Mouse (Mus musculus): ENCODE results near the gene Zfp362. TPM values are rescaled to one million over a fixed set of nuclear protein-coding genes. Genes with fewer than 3 reads are reported as not detected.

Zfp362 gene
- polyA plus RNA-seq, 1 experiment from 2014 or later = 30.8 TPM

DNA sequence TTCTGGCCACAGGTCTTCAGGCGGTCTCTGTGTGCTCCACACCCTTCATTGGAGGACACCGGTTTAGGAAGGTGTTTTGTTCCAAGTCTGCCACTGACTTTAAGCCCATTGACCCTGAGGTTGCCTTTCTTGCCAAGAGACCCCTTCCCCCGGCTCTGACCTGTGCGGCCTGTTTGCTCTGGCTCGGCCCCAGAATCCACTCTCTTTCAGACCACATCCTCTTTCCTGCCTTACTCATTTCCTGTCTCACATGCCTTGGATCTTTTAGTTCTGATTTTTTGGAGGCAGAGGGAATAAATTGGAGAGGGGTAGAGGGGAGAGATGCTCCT is 76.2 kb downstream of the Zfp362 start:
- Histone ChIP-seq H3K9ac (ENCODE audit: low read depth, low read length) (peak overlapping the region; percentile 100), H3K4me3 (ENCODE audit: low read depth, low read length) (peak overlapping the region; percentile 98), H3K9me3 (replicated peaks; ENCODE audit: control insufficient read depth, low read length, poor library complexity, severe bottlenecking) (no peaks in the 10 kb centered on the region), H3K27ac (ENCODE audit: low read length) (peak overlapping the region; percentile 97; the same call in 1 of the 2 replicates), H3K4me2 (ENCODE audit: low read length) (peak overlapping the region; percentile 97), H3K4me1 (ENCODE audit: control insufficient read depth, insufficient read depth, low read length) (peaks cover 68% of the 10 kb centered on the region), H3K27me3 (ENCODE audit: control insufficient read depth, insufficient read depth, low read depth, low read length) (no peaks in the 10 kb centered on the region), H3K36me3 (ENCODE audit: control insufficient read depth, insufficient read depth, low read length) (no peaks in the 10 kb centered on the region)
- WGBS = under 1% methylated on average over 5 of the region's 5 CpGs
- no peak for ATAC-seq

DNA sequence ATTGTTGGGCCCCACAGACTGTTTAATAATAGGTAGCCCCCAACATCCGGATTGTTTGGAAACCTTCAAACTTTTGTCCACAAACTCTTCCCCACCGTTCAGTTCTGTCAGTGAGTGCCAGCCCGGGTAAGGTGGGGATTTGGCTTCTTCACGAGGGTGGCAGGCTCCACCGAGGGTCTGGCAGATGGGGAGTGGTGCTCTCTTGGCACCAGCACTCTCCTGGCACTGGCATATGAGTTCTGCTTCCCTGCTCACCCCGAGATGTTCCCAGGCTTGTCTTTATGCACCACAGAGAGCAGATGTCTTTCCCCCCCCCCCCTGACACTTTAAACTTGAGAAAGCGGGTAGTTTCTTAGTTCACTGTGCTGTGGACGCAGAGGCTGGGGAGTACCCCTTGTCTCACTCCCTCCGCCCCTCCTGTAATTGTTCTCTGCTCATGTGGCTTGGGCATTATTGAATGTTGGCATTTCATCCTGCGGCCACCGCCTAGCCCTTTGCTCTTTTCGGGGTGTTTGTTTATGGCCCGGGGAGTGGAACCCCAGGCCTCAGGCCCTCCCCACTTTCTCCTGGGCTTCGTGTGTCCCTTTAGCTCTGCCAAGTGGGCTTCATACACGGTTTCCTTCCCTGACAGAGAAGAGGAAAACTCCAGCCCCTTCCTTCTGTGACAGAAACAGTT is 76.7 kb downstream of the Zfp362 start:
- peaks cover 63% of the 10 kb centered on the region for H3K4me1 ChIP-seq (ENCODE audit: control insufficient read depth, insufficient read depth, low read length)
- 1% methylated on average over 15 of the region's 15 CpGs for WGBS
- ATAC-seq = no peak

DNA sequence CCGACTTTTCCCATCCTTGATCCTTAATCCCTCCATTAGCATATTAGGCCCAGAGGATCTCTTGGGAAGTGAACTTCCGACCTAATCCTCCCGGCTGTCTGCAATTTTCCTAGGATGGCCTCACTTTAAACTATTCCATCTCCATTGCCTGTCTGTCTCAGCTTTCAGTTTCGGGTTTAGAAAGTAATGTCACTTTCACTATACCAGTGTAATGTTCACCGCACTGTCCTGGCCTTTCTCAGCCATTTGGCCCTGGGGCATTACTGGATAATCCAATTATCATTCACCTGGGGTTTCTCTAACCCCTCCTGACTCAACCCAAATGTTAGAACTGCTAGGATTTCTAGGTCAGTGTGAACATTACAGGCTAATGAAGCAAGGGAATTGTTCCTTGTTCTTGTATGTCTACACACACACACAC is 77.4 kb downstream of the Zfp362 start:
- Histone ChIP-seq H3K27ac (ENCODE audit: low read length) (peak overlapping the region; percentile 97), H3K9ac (ENCODE audit: low read depth, low read length) (peak overlapping the region; percentile 100), H3K36me3 (ENCODE audit: control insufficient read depth, insufficient read depth, low read length) (no peaks in the 10 kb centered on the region), H3K4me3 (ENCODE audit: low read depth, low read length) (peak overlapping the region; percentile 98), H3K4me1 (ENCODE audit: control insufficient read depth, insufficient read depth, low read length) (peaks cover 56% of the 10 kb centered on the region), H3K4me2 (ENCODE audit: low read length) (peak overlapping the region; percentile 97), H3K27me3 (ENCODE audit: control insufficient read depth, insufficient read depth, low read depth, low read length) (no peaks in the 10 kb centered on the region), H3K9me3 (replicated peaks; ENCODE audit: control insufficient read depth, low read length, poor library complexity, severe bottlenecking) (no peaks in the 10 kb centered on the region)
- ATAC-seq = peak; percentile 15; the same call in 1 of the 2 replicates
- WGBS = under 1% methylated on average over 5 of the region's 5 CpGs

More for the DNA sequence above, 76.7 kb downstream of the Zfp362 start:
- Histone ChIP-seq H3K27me3 (ENCODE audit: control insufficient read depth, insufficient read depth, low read depth, low read length) (no peaks in the 10 kb centered on the region), H3K4me2 (ENCODE audit: low read length) (peak overlapping the region; percentile 97), H3K36me3 (ENCODE audit: control insufficient read depth, insufficient read depth, low read length) (no peaks in the 10 kb centered on the region), H3K9ac (ENCODE audit: low read depth, low read length) (peak overlapping the region; percentile 100), H3K9me3 (replicated peaks; ENCODE audit: control insufficient read depth, low read length, poor library complexity, severe bottlenecking) (no peaks in the 10 kb centered on the region), H3K4me3 (ENCODE audit: low read depth, low read length) (peak overlapping the region; percentile 98), H3K27ac (ENCODE audit: low read length) (peak overlapping the region; percentile 97)

DNA sequence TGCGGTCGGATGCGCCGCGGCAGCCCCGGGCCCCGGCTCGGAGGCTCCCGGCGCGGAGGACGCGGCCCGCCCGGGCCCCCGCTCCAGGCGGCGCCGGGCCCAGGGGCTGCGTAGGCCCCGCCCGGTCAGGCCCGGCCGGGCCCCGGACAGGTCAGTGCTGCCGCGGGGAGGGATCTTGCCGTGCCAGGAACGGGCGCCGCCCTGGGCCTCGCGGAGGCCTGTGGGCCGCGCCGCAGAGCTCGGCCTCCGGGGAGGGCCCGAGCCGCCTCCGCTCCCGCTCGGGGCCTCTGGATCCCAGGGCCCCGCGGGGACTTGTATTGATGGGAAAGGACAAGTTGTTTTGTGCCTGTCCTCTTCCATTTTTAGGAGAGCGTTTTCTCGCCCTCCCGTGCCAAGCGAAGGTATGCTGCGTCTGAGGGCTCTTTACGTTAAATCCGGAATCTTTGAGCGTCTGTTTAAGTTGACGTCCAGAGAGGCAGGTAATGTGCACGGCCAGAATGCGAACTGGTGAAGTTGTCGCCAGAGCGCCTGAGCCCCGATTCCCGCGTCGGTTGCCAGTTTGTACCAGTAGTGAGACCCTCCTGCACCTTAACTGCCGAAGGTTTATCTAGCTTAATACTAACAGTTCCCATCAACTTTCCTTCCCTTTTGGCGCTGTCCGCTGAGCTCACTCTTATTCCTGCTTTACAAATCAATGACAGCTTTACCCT is 78.0 kb downstream of the Zfp362 start:
- H3K9ac ChIP-seq (ENCODE audit: low read depth, low read length) = peak overlapping the region; percentile 100
- no peaks in the 10 kb centered on the region for H3K9me3 ChIP-seq (replicated peaks; ENCODE audit: control insufficient read depth, low read length, poor library complexity, severe bottlenecking)
- peak; percentile 57; the same call in 1 of the 2 replicates for ATAC-seq
- peak overlapping the region; percentile 97 for H3K27ac ChIP-seq (ENCODE audit: low read length)
- H3K36me3 ChIP-seq (ENCODE audit: control insufficient read depth, insufficient read depth, low read length) = no peaks in the 10 kb centered on the region
- peak overlapping the region; percentile 98 for H3K4me3 ChIP-seq (ENCODE audit: low read depth, low read length)
- H3K4me2 ChIP-seq (ENCODE audit: low read length) = peak overlapping the region; percentile 97
- H3K4me1 ChIP-seq (ENCODE audit: control insufficient read depth, insufficient read depth, low read length) = peaks cover 50% of the 10 kb centered on the region
- no peaks in the 10 kb centered on the region for H3K27me3 ChIP-seq (ENCODE audit: control insufficient read depth, insufficient read depth, low read depth, low read length)
- under 1% methylated on average over 56 of the region's 65 CpGs for WGBS

DNA sequence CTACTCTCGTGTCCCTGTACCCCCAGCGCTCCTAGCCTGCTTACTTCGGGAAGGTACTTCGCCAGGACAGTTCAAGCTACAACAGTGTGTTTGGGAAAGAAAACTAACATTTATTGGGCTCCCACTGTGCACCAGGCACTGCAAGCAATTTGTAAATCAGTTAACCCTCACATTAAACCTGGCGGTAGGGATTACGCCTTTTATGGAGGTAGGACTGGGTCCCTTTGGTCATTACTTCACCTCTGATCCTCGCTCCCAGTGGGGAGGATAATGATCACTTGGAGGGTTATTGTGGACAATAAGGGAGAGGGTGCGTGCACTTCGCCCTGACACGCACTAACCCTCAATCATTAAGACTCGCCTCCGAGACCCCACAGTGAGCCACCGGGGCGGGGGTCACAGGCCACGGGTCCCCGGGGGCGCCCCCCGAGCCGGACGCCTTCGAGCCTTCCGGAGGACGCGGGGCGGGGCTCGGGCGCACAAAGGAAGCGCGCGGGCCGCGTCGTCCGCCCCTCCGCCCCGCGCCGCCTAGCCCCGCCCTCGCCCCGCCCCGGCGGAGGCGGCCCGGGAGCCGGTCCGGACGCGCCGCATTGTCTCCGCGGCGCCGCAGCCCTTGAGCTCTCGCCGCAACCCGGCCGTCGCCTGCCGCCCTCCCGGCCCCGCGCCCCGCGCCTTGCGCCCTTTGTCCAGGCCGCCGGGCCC is 78.7 kb downstream of the Zfp362 start:
- Histone ChIP-seq H3K9me3 (replicated peaks; ENCODE audit: control insufficient read depth, low read length, poor library complexity, severe bottlenecking) (no peaks in the 10 kb centered on the region), H3K27ac (ENCODE audit: low read length) (peak overlapping the region; percentile 97), H3K4me1 (ENCODE audit: control insufficient read depth, insufficient read depth, low read length) (peaks cover 46% of the 10 kb centered on the region), H3K27me3 (ENCODE audit: control insufficient read depth, insufficient read depth, low read depth, low read length) (no peaks in the 10 kb centered on the region), H3K4me3 (ENCODE audit: low read depth, low read length) (peak overlapping the region; percentile 98), H3K9ac (ENCODE audit: low read depth, low read length) (peak overlapping the region; percentile 100), H3K36me3 (ENCODE audit: control insufficient read depth, insufficient read depth, low read length) (no peaks in the 10 kb centered on the region), H3K4me2 (ENCODE audit: low read length) (peak overlapping the region; percentile 97)
- WGBS = 4% methylated on average over 43 of the region's 68 CpGs
- peak; percentile 88 for ATAC-seq

DNA sequence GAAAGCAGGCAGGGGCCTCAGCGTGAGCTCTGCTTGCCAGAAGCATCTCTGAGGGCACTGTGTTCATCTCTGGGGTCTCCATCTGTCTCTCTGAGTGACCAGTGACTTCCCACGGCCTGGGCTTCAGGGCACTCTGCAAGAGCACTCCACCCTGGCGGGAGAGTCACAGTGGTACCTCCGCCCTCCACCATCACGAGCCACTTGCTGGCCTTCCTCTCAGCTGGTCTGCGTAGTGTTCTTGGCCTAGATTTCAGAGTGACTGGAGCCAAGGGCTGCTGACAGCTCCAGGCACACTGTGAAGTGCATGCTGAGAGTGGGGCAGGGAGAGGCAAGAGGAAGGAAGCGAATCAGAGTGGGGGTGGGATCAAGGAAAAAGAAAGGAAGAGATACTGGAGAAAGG is 81.8 kb downstream of the Zfp362 start:
- H3K4me1 ChIP-seq (ENCODE audit: control insufficient read depth, insufficient read depth, low read length) = peaks cover 41% of the 10 kb centered on the region
- no peak overlapping the region for H3K4me3 ChIP-seq (ENCODE audit: low read depth, low read length)
- WGBS = 73% methylated on average over 7 of the region's 7 CpGs
- no peaks in the 10 kb centered on the region for H3K9me3 ChIP-seq (replicated peaks; ENCODE audit: control insufficient read depth, low read length, poor library complexity, severe bottlenecking)
- no peak for ATAC-seq
- no peaks in the 10 kb centered on the region for H3K36me3 ChIP-seq (ENCODE audit: control insufficient read depth, insufficient read depth, low read length)
- H3K9ac ChIP-seq (ENCODE audit: low read depth, low read length) = no peak overlapping the region
- H3K4me2 ChIP-seq (ENCODE audit: low read length) = no peak overlapping the region
- no peaks in the 10 kb centered on the region for H3K27me3 ChIP-seq (ENCODE audit: control insufficient read depth, insufficient read depth, low read depth, low read length)
- no peak overlapping the region for H3K27ac ChIP-seq (ENCODE audit: low read length)

DNA sequence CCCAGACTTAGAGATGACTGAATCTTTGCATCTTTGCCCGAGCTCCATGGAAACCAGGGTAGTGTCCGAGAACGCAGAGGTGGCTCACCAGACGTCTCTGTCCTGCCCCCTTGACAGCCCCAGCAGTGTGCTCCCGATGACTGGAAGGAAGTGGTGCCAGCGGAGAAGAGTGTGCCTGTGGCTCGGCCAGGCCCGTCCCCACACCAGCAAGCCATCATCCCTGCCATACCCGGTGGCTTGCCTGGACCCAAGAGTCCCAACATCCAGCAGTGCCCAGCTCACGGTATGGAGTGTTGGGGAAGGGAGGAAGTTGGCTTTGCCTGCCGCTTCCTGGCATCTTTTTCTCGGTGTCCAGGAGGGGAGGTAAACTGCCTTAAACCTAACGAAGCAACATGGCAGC is 82.4 kb downstream of the Zfp362 start:
- WGBS = 77% methylated on average over 13 of the region's 13 CpGs
- Histone ChIP-seq H3K9me3 (replicated peaks; ENCODE audit: control insufficient read depth, low read length, poor library complexity, severe bottlenecking) (no peaks in the 10 kb centered on the region), H3K36me3 (ENCODE audit: control insufficient read depth, insufficient read depth, low read length) (no peaks in the 10 kb centered on the region), H3K4me1 (ENCODE audit: control insufficient read depth, insufficient read depth, low read length) (peaks cover 35% of the 10 kb centered on the region), H3K27me3 (ENCODE audit: control insufficient read depth, insufficient read depth, low read depth, low read length) (no peaks in the 10 kb centered on the region), H3K9ac (ENCODE audit: low read depth, low read length) (no peak overlapping the region), H3K27ac (ENCODE audit: low read length) (no peak overlapping the region), H3K4me3 (ENCODE audit: low read depth, low read length) (no peak overlapping the region), H3K4me2 (ENCODE audit: low read length) (no peak overlapping the region)
- no peak for ATAC-seq

Measured in midbrain, embryonic 16.5 days (tissue).